Mouse (Mus musculus) cerebellum, postnatal 4 days (tissue): ENCODE measurements at regions not wholly inside any gene's neighbourhood (a gene's known extent, or its start where the extent isn't known, plus 50 kb on each side); places are given as distances from the start of the nearest gene placed in this dataset.

Source experiments
- DNase-seq, 2 experiments: peaks; one replicate each; pipeline ENCODE4 v3.0.0; 2022; ENCODE audit warnings: low spot score in 2 of 2, mixed read lengths in 1 of 2

DNA sequence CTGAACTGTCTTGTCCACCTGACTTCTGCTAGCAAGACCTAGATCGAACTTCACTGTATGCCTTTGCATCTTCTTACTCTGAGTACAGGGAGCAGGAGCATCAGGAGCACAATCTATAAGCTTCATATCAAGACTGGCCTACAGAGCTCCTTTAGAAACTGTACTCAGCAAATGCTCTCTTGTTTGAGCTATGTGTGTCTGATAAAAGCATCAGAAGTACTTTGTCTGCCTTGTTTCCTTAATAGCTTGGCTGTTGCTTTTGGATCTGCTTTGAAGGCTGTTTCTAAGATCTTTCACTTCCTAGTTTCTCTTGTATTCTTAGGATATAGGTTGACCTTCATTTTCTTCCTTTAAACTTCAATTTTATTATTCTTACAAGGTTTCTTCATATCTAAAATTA is 175.3 kb upstream of the Cypt12 start:
- DNase-seq = no peak

DNA sequence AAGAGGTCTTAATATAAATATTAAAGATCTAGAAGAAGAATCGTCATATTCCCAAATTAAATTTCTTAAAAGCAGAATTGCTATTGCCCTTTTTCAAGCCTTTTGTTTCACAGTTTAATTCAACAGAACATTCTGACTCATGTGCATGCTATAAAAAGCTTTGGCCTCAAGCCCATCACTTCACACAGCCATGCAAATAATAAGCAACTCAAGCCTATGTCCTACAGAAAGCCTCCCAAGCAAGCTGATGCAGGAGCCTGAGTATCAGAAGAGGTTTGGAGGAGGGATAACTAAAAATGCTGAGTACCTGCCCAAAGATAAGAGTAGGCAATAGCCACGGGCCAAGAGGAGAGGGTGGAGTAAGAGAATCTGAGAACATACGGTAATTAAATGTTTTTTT is 169.1 kb upstream of the Cypt12 start:
- DNase-seq = no peak

DNA sequence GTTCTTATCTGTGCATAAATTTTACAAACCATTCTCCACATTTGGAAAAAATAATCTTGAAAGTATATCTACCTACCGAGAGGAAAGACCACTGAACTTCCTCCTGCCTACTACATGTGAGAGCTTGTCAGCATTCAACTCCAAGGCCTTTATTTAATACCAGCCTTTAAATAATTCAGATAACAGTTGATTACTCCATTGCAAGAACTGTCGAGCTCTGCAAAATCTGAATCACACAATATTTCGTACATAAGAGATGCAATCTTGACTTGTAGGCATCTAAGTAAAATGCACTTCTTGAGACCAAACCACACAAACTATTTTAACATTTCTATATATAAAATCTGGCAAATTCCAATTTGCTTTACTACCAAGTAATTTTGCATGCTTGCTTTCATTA is 164.1 kb upstream of the Cypt12 start:
- DNase-seq = no peak

DNA sequence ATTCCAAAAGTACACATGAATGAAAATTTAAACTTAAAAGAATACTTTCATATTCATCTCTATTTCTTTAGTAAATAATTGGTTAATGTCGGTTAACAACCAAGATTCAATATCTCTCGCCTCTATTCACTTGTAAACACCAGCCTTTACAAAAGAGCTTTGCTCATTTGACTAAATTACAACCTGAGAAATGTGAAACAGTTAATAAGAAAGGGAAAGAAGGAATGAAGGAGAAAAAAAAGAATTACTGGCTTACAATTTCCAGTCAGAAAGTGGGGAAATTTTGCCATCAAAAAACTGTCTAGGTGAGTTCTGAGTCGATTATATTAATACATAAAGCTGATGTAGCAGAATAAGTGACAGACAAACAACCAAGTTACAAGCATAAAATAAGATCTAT is 163.6 kb upstream of the Cypt12 start:
- no peak for DNase-seq

DNA sequence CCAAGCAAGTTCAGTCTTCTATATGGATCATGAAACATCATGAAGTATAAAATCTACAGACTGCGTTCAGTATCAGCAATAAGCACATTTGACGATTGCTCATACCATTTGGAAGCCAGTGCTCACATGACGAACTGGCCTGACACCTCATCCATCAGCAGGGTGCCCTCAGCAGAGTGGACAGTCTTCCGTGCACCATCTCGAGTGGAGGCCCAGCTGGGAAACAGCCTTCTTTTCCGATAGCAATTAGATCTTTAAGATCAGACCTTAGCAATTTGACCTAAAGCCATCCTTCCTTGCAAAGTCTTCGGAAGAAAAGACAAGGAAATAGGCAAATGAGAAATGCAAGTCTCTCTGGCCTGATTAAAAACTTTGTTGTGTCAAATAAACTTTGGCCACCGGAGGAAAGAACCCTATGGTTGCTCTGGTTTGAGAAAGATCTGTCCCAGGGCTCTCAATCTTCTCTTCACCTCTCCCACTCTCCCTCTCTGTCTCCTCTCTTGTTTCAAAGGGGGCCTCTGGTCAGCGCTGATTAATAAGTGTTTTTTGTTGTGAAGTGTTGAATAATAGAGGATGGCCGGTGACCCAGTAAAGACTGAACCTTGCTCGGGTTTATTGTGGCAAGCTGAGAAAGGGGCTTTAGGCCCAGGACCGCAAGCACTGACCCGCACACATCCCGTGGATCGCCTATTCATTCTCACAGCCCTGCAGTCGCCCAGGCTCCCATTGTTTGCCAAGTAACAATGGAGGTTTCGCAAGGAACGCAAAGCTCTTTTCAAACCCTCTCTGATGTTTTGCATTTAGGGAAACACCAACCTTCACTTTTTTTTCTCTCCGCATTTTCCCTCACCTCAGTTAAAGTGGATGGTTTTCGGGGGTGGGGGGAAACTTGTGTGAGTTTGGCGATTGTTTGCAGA is 162.8 kb upstream of the Cypt12 start:
- peak in 1 of 2 experiments; percentile 22 for DNase-seq

DNA sequence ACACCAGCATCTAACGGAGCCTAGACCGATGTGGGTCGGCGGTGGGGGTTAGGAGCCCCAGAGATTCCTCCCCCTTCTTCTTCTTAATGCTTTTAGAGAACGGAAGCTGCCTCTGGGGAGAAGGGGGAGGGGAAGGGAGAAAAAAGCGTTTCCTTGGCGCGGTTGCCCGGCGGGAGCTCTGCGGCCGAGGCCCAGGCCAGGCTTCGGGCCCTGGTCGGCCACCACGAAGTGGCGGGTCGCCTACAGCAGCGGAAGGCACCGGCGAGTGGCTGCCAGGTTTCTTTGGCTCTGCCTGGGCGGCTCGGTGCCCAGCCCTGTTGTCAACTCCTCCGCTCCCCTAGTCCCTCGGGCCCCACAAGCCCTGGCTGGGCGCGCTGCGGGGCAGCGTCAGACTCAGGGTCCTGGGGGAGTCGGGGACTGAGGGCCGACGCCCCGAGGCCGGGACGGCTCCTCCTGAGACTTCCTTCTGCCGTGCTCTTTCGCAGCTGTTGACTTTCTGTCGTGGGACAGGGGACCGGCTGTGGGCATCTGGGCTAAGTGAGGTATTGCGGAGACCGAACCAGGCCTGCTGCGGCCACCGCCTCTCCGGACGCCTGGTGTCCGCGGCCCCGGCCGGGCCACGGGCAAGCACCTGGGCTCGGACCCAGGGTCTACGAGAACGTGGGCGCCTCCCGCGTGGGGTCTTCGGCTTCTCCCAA is 162.0 kb upstream of the Cypt12 start:
- DNase-seq = peak in 1 of 2 experiments; percentile 56

DNA sequence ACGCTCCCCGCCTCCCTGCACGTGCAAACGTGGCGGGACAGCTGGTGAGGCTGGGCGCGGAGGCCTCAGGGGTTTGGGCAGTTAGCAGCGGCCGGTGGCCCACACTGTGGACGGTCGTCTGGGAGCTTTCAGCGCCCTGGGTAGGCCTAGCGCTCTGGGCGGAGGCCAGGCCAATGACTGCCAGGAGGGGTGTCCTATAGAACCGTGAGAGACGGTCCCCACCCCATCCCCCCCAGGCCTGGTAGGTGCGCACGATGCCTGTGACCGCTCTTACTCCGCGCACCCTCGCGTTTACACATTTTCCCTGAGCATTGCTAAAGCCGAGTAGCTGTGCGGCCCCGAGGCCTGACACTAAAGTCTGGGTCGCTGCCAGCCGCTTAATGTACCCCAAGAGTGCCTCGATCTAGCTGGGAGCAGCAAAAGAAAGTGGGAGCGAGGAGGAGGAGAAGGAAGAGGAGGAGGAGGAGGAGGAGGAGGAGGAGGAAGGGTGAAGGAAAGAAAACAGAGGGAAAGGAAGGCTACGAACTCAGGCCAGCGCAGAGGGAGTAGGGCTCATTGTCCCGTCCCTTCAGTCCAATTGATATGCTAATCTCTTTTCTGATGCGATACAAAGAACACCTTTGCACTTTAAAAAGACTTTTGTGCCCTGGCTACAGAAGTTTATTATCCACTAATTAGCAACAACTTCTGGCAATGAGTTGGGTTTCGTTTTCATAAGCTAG is 161.3 kb upstream of the Cypt12 start:
- peak in 1 of 2 experiments; percentile 52 for DNase-seq

DNA sequence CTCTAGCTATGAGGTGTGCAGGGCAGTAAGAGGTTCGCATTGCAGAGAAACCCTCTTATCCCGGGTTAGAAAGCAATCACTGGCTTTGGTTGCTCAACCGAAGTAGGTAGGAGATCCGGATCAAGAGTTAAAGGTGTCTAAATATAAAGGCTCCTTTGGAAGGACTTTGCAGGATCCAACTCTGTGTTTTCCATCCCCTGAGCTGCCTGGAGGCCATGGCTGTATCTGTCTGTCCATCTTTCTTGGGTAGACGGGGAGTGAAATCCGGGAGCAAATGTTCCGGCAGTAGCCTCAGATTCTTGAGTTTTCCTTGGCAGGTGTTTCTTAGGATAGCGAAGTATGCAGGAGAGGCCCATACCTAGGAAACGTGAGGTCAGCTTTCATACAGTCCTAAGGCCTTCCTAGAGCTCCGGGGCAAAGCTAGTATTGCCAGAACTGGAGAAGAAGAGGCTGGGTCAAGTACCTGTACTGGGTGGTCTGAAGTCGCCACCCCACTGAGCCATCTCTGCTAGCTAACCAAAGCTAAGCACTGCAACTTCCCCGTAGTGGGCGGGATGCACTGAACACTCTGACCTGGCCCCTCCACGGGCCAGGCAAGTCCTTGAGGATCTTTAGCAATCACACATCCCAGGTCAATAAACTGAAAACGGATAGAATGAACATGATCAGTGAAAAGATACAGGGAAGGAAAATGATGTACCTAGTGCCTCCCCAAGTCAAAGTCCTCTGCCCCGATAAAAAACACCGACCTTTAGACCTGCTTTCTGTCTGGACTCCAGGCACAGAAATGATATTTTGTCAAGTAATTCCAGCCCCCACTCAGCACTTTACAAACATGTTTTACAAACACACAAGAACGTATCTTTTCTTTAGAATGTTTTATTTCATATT is 160.5 kb upstream of the Cypt12 start:
- DNase-seq = no peak

DNA sequence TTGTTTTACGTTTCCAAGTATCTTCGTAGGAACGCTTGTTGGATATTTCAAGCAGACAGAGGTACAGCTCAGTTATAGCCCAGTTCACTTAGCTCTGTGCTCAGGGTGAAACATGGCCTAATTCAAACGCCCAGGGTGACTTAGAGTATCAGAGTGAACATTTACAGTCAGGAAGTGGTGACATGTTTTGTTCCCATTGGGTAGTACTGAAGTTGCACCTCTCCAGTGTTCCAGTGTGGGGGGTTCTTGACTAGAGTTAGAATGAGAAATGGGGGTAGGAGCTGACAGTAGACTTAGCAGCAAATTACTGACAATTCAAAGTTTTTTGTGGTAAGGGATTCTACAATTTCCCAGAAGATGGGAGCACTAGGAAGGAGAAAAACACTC is 159.9 kb upstream of the Cypt12 start:
- DNase-seq = no peak

DNA sequence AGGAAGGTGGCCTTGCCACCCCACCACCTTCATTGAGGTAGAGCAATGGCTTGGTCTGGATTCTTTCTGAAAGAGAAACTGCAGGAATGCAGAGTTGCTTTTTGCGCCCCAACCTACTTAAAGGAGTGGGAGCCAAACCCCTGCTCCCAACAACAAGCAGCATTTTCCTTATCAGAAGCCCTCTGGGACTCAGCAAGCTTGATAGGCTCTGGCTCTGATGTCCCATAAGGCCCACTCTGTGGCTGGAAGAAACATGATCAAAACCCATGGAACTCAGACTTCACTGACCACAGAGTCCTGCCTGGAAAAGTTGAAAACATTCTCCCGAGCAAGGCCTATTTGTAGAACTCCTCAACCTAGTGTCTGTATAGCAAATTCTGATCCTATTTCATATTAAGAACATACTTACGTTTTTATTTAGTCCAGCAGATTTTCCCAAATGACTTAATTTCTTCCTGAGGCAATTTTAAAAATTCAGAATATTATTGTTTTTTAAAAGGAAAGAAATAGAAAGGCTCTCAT is 159.4 kb upstream of the Cypt12 start:
- no peak for DNase-seq

DNA sequence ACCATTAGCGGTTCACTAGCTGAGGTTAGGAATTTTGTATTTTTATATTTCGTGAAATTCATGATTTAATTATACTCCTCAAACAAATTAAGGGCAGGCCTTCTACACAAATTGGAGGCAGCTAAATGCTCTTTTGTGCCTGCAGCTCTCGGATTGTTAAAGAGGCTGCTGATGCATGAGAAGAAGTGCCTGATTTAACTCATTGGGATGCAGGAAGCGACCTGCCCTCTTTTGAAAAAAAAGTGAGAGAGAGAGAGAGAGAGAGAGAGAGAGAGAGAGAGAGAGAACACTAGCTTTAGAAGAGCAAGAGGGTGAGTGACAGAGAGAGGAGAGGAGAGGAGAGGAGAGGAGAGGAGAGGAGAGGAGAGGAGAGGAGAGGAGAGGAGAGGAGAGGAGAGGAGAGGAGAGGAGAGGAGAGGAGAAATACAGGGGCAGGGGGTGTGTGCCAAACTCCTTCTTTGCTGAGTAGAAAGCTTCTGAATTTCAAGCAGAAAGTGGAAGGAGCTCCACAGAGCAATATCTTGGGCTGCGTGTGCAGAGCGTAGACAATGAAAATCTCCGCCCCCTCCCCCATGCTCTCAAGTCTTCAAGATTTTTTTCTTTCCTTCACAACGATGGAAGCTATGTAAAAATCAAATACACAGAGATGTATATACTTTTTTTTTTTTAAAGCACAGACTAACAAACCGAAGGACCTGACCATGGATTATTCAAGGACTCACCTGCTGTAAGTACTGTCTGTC is 158.6 kb upstream of the Cypt12 start:
- DNase-seq = no peak

DNA sequence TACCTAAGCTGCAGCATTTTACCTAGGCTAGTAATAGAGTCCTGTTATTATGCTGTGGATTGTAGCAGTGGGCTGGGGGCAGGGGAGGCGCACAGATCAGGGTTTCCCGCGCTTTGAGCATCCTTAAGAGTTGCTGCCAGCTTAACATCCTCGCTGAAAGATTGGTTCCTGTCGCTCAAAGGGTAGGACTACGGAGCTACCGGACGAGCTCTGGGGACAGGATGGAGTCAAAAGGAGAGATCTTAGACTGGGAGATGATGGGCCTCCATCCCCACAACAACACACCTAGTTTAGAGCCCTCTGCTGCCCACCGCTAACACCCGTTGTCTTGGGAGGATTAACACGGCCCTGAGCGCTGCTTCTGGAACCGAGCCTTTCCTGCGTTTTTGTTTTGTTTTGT is 157.9 kb upstream of the Cypt12 start:
- DNase-seq = peak in 1 of 2 experiments; percentile 23

DNA sequence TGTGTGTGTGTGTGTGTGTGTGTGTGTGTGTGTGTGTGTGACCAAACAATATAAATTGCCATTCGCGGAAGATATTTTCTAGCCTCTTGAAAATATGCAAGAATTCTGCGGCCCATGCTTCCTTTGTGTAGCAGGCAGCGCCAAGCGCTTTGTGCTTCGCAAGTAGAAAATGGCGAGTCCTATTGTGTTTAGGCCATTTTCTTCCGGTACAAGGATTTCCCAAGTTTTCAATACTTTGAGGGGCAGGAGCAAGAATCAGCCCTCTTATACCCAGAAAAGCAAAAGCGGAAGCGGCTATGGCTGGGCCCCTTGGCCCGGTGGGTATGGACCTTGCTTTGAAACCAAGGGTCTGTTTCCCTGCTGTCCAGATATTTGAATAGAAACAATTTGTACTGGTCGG is 157.4 kb upstream of the Cypt12 start:
- DNase-seq = no peak

DNA sequence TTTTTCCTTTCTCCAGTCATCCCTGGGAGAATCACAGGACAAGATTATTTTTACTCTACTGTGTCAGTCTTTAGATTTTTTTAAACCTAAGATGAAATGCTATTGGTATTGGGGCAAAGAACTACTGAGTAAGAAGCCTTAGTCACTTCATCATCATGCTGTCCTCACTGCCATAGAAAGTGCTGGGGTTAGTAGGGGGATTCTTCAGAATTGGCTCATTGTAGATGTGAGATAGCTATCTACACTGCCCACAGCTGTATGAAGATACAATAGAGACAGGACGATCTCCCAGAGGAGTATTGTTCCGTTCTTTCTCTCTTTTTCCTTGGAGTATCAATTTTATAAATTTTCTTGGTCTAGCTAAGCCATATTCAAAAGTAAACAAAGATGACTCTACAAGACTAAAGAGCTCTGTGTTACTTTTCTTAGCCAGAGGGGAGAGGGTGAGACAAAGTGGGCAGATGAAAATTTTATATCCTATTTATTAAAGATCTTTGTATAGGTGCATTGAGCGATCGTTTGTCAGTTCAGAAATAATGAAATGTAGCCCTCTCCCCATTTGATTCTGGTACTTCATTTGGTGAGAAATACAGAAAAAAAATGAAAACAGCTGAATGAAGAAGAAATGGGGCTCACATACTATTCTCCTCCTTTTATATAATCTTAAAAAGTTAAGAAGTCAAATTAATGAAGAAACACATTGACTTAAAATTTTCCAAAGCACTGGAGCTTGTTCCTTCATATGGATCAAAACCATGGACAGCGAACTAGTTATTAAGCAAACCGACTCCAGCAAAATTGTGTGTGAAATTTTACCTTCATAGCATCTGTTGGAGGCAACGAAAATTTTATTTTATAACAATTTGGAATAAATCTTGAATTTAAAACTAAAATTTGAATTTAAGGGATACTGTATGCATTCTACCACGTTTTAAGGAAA is 156.6 kb upstream of the Cypt12 start:
- no peak for DNase-seq

DNA sequence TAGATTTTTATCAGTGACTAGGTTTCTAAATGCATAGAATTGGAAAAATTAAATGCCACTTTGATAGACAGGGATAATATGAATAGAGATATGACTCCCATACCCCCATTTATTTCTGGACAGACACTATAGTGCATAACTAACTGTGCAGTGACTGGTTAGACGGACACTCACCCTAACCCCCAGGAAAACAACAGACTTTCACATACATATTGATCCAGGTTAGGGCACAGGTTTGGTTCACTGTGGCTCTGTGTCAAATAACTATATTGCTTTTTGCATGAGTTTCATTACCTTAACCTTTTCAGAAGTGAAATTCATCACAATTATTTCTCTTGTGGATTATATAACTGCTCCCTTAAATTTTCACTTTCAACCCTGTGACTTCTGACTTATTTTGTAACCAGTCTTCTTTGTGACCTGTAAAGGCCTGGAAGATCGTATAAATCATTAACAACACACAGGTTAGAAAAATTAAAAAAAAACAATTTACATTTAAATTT is 155.6 kb upstream of the Cypt12 start:
- no peak for DNase-seq

DNA sequence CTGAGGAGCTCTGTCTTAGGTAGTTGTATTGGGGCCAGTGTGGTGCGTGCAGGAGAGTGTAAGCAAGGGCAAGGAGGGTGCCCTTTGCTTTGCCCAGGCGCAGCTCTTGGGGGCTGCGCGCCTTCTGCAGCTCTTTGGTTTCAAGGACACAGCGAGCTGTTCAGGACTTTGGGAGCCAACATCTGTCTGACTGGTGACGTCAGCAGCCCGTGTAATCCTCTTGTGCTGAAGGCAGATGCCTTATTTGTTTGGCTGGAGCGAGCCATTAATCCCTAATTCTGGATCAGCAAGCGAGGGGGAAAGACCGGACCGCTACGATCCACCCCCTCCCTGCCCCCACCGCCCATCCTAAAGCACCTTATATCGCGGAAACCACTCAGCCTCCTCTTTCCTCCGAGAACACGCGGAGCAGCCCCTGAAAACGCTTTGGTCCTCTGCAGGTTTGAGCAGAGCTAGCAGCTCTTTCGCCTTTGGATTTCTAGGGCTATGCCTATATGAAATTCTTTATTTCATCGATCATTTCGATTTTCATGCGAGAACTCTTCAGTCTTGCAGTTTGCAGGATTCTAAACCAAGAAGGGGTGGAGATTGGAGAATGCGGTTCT is 154.5 kb upstream of the Cypt12 start:
- peak in 1 of 2 experiments; percentile 53 for DNase-seq

DNA sequence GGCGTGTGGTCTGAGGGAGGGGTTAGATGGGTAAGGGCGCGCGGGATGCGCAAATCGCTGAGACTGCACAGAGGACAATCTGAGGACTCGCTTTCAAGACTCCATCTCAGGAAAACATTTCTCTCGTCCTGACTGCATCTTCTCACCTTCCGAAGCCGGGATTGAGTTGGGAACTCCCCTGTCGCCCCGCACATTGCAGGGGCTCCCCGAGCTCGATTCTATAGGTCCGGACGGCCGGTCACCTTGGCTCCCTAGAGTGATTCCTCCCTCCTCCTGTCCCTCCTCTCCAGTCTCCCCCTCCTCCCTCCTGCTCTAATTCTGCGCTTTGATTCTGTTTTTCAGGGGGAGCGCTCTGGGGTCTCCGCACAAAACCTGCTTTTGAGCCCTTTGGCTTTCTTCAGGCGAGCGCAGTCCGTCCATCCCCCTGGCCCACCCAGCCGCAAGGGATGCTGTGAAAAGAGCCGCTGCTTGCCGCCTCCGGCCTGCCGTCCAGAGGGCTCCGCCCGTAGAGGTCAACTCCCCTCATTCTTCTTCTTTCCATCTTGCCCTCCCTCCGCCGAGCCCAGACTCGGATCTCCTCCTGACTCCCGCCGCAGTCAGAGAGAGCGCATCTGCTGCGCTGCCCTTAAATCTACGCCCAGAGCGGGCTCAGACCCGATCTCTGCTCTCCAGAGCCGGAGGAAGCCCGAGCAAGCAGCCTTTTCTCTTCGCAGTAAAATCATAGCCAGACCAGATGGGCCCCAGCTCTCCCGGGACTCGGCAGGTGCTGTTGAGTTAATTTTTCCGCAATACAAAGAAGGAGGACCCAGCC is 153.8 kb upstream of the Cypt12 start:
- DNase-seq = peak in 1 of 2 experiments; percentile 55
